Mouse (Mus musculus) stomach, embryonic 14.5 days (tissue): ENCODE results near the gene Iqcf5. TPM values are rescaled to one million over a fixed set of nuclear protein-coding genes. Genes with fewer than 3 reads are reported as not detected.
"Not testable (repeated sequence)": the region's sequence is repeated elsewhere in the genome, so short reads cannot be mapped to it uniquely, and the experiment has no call there.

ENCODE experiments used
- ATAC-seq: fragments of 200-750 bp; cut with Nextera tagmentation; 2 replicates; pipeline ENCODE4 v1.8.0; 2017; ENCODE audit warnings: low read depth, moderate TSS enrichment; ENCODE audit not compliant: insufficient number of reproducible peaks, insufficient read depth, low FRiP score
- H3K27ac ChIP-seq: fragments of 300-500 bp; sonication (generic); 2 replicates; pipeline ENCODE4 v1.5.1; 2014; ENCODE audit warnings: mild to moderate bottlenecking, low read length, moderate library complexity, mixed read lengths
- H3K27me3 ChIP-seq: fragments of 300-500 bp; sonication (generic); 2 replicates; pipeline ENCODE4 v1.6.1; 2014; ENCODE audit warnings: low read length, control low read depth, mixed read lengths; ENCODE audit not compliant: control insufficient read depth, insufficient read depth
- H3K36me3 ChIP-seq: fragments of 300-500 bp; sonication (generic); 2 replicates; pipeline ENCODE4 v1.6.1; 2014; ENCODE audit warnings: mild to moderate bottlenecking, control low read depth, low read length, moderate library complexity, mixed read lengths; ENCODE audit not compliant: control insufficient read depth, insufficient read depth
- H3K4me1 ChIP-seq: fragments of 300-500 bp; sonication (generic); 2 replicates; pipeline ENCODE4 v1.6.1; 2014; ENCODE audit warnings: low read length, control low read depth, mixed read lengths; ENCODE audit not compliant: control insufficient read depth, insufficient read depth
- H3K4me2 ChIP-seq: fragments of 300-500 bp; sonication (generic); replicated peaks from 2 replicates; pipeline ENCODE4 v1.6.1; 2014; ENCODE audit warnings: low read depth, low read length, control low read depth
- H3K4me3 ChIP-seq: fragments of 300-500 bp; sonication (generic); 2 replicates; pipeline ENCODE4 v1.5.1; 2014; ENCODE audit warnings: low read depth, low read length, control low read depth
- H3K9ac ChIP-seq: fragments of 300-500 bp; sonication (generic); replicated peaks from 2 replicates; pipeline ENCODE4 v1.6.1; 2014; ENCODE audit warnings: low read depth, mild to moderate bottlenecking, control low read depth, low read length, moderate library complexity, mixed read lengths
- H3K9me3 ChIP-seq: fragments of 300-500 bp; sonication (generic); 2 replicates; pipeline ENCODE4 v1.6.1; 2016; ENCODE audit warnings: low read depth, low read length, control low read depth; ENCODE audit not compliant: control insufficient read depth
- WGBS: fragments of 180-500 bp; shearing (Covaris S2); extraction: QIAGEN DNeasy Blood & Tissue Kit; methylation state at CpG from one replicate; pipeline ENCODE4 v1.1.7; 2014; 5-methylcytosine and 5-hydroxymethylcytosine counted together
- polyA plus RNA-seq: library from polyadenylated mRNA; unstranded; fragments of >200 nt; fragmentation: Nextera tagmentation; extraction: Ambion mirVana; gene quantifications from 2 replicates; pipeline ENCODE4 v1.2.1, GENCODE M21; 2014

Iqcf5 gene
- polyA plus RNA-seq, 1 experiment from 2014 or later = not detected

DNA sequence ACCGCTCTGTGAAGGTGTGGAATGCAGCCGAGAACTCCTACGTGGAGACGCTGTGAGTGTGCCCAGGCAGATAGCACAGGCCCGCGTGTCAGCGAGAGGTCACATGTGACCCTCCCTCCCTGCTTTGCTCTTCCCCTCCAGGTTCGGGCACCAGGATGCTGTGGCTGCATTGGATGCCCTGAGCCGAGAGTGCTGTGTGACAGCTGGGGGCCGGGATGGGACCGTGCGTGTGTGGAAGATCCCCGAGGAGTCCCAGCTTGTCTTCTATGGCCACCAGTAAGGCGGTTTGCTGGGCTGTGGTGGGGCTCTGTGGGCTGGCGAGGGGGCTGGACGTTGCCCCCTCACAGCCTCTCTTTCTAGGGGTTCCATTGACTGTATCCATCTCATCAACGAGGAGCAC is 30.8 kb upstream of the Iqcf5 start:
- Histone ChIP-seq H3K4me3 (no peak overlapping the region), H3K36me3 (peaks cover 30% of the 10 kb centered on the region)
- WGBS = 91% methylated on average over 17 of the region's 17 CpGs

DNA sequence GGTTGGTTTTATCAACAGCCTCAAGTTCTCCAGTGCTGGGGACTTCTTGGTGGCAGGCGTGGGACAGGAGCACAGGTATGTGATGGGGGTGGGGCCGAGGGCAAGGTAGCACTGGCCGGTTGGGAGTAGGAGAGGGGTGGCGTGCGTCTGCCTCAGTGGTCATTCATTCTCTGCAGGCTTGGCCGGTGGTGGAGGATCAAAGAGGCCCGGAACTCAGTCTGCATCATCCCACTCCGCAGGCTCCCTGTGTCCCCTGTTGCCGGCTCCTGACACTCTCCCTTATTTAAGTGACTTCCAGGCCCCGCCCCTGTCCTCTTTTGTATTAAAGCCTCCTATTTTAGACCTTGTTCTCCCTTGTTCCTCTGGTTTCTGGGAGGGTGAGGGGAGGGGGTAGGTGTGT is 29.3 kb upstream of the Iqcf5 start:
- Histone ChIP-seq H3K9ac (no peak overlapping the region), H3K4me1 (no peaks in the 10 kb centered on the region), H3K4me2 (no peak overlapping the region), H3K9me3 (no peaks in the 10 kb centered on the region), H3K4me3 (no peak overlapping the region), H3K36me3 (peaks cover 29% of the 10 kb centered on the region), H3K27ac (no peak overlapping the region), H3K27me3 (no peaks in the 10 kb centered on the region)
- 81% methylated on average over 10 of the region's 10 CpGs for WGBS
- ATAC-seq = no peak; the same call in 1 of the 2 replicates

More for the DNA sequence above, 30.8 kb upstream of the Iqcf5 start:
- no peak overlapping the region for H3K9ac ChIP-seq
- H3K4me1 ChIP-seq = no peaks in the 10 kb centered on the region
- no peak for ATAC-seq
- H3K9me3 ChIP-seq = no peaks in the 10 kb centered on the region
- H3K4me2 ChIP-seq = no peak overlapping the region
- H3K27ac ChIP-seq = no peak overlapping the region
- no peaks in the 10 kb centered on the region for H3K27me3 ChIP-seq

DNA sequence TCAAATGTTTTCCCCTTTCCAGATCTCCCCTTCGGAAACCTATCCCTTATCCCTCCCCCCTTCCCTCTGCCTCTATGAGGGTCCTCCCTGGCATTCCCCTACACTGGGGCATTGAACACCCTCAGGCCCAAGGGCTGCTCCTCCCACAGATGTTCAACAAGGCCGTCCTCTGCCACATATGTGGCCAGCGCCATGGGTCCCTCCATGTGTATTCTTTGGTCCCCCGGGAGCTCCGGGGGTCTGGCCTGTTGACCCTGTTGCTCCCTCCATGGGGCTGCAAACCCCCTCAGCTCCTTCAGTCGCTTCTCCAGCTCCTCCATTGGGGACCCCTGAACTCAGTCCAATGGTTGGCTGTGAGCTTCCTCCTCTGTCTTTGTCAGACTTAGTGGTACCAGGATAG is 26.8 kb upstream of the Iqcf5 start:
- not testable (repeated sequence) for H3K9me3 ChIP-seq, H3K4me3 ChIP-seq, H3K27ac ChIP-seq, H3K4me1 ChIP-seq, H3K9ac ChIP-seq, H3K27me3 ChIP-seq, H3K4me2 ChIP-seq, ATAC-seq
- peaks cover 18% of the 10 kb centered on the region for H3K36me3 ChIP-seq
- WGBS = 88% methylated on average over 6 of the region's 6 CpGs

DNA sequence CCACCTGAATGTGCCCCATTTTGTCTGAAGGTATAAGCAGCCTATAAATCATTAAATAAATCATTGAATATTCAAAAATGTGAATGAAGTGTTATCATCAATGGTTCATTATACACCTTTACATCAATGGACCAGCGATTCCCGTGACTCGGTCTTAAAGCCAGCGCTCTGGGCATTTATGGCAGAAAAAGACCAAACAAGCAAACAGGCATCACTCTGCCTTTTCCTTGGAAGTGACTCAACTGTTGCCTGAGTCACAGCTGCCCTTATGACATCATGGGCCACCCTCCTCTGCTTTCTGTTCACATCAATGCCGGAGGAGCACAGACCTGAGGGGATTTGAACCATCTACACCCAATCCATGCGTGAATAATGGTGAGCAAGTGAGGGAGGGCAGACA is 14.7 kb upstream of the Iqcf5 start, which contains the start of gene Iqcf1:
TSS of gene Iqcf1 (plus strand) at position 301 of the 400 bp plus-strand sequence.
- H3K4me2 ChIP-seq = no peak within 1 kb of the TSS
- 89% methylated on average over 6 of the region's 6 CpGs for WGBS
- H3K27ac ChIP-seq = no peak within 1 kb of the TSS
- no peaks in the 10 kb centered on the region for H3K4me1 ChIP-seq
- H3K27me3 ChIP-seq = no peaks in the 10 kb centered on the region
- no peaks in the 10 kb centered on the region for H3K9me3 ChIP-seq
- H3K9ac ChIP-seq = no peak within 1 kb of the TSS
- ATAC-seq = no peak
- H3K4me3 ChIP-seq = no peak within 1 kb of the TSS
- no peaks in the 10 kb centered on the region for H3K36me3 ChIP-seq

DNA sequence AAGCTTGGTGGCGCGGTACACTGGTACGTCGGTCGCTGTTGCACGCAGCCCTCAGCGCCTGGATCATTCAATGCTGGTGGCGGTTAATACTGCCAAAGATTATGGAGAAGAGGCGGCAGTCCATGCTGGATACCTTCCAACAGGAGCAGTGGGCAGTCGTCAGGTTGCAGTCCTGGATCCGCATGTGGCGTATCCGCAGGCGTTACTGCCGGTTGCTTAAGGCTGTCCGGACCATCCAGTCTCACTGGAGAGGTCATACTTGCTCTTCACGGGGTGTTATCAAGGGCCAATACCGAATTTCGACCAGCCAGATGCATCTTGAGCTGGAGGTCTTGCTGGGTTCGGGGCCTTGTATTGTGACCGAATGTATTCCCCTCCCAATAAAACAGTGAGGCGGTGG is 12.5 kb upstream of the Iqcf5 start:
- Histone ChIP-seq H3K4me3 (no peak overlapping the region), H3K9ac (no peak overlapping the region), H3K27ac (no peak overlapping the region), H3K36me3 (no peaks in the 10 kb centered on the region), H3K27me3 (no peaks in the 10 kb centered on the region), H3K9me3 (no peaks in the 10 kb centered on the region), H3K4me2 (no peak overlapping the region), H3K4me1 (no peaks in the 10 kb centered on the region)
- 86% methylated on average over 22 of the region's 22 CpGs for WGBS
- ATAC-seq = no peak

DNA sequence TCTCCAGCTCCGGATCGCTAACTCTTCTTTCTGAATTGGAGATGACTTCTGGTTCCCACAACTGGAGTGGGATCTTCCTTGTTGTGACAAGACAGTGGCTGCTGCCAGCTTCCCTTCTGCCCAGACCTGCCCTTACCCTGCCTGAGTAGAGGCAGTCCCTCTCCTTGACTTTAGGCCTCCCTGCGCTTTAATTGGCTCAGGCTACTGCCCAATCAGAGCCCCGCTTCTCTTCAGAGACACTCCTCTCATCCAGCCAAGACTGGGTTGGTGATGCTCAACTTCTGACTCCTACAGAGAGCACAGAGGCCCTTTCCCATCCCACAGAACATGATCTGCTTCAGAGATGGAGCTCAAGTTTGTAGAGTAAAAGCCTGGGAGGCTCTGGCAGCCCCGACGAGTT is 10.1 kb upstream of the Iqcf5 start:
- 82% methylated on average over 6 of the region's 6 CpGs for WGBS
- ATAC-seq = no peak
- no peak overlapping the region for H3K4me2 ChIP-seq
- no peak overlapping the region for H3K9ac ChIP-seq
- no peaks in the 10 kb centered on the region for H3K27me3 ChIP-seq
- H3K36me3 ChIP-seq = no peaks in the 10 kb centered on the region
- no peak overlapping the region for H3K4me3 ChIP-seq
- no peaks in the 10 kb centered on the region for H3K4me1 ChIP-seq
- H3K27ac ChIP-seq = no peak overlapping the region
- no peaks in the 10 kb centered on the region for H3K9me3 ChIP-seq

DNA sequence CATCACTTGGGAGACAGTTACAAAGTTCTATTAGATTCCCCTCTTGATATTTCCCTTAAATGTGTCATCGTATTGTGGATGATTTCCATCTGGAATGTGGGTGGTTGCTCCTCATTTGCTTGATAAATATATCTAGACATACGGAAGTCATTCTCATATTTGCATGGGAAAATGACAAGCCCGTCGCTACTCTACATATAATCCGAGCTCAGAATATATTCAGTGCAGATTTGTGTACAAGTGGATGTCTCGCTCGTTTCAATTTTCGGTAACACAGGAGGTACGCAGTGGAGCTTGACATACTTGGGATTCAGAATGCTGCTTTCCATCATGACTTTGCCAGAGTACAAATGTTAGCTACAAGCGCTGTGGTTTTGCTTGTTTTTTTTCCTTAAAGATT is 5.0 kb upstream of the Iqcf5 start:
- Histone ChIP-seq H3K36me3 (no peaks in the 10 kb centered on the region), H3K27me3 (no peaks in the 10 kb centered on the region), H3K4me2 (no peak overlapping the region), H3K9ac (no peak overlapping the region), H3K4me3 (no peak overlapping the region), H3K4me1 (no peaks in the 10 kb centered on the region), H3K9me3 (no peaks in the 10 kb centered on the region), H3K27ac (no peak overlapping the region)
- no peak for ATAC-seq
- 84% methylated on average over 10 of the region's 10 CpGs for WGBS

DNA sequence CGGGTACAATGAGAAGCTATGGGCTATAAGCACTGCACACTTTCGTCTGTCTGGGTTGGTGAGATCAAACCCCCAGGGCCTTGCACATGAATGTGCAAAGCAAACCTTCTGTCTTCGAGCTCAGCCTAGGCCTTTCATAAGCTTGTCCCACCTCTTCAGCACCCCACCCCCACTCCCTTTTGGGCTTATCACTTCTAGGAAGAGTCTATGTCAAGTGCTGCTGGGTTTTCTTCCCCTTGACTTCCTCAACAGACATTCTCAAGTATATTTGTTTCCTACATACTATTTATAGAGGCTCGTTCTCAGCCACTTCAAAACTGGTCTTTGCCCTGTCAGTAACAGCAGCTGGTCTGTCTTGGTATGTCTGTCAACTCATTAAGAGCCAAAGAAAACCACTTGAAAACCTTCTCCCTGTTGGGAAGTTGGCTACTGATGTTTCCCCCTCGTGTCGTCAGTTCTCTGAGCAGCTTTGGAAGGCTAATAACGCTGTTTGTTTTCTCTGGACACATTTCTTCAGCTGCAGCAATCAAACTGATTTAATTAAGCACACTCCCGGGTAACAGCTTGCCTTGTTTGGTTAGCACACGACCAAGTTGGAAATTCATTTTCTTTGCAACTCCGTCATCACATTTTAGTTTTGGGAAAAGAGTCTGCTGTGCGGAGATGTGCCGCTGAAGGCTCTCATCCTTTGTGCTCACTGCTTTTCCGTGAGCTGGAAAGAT is 1.5 kb upstream of the Iqcf5 start:
- no peaks in the 10 kb centered on the region for H3K4me1 ChIP-seq

DNA sequence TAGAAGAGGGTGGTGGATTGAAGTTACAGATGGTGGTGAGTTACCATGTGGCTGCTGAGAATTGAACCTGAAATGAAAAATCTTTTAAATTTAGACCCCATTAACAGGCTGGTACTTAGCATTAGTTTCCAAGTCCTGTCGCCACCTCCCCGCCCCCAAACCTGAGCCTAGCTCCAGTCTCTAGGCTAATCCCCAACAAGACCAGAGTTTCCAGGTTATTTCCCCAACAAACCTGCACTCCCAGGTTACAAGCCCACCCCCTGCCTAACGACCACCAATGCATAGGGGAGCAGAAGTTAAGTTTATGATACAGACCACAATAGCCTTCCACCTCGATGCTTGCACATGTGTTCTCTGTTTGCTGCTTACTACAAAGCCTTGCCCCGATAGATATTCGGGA is 807 bp upstream of the Iqcf5 start:
- no peak overlapping the region for H3K27ac ChIP-seq
- no peak overlapping the region for H3K9ac ChIP-seq
- H3K4me3 ChIP-seq = no peak overlapping the region
- no peaks in the 10 kb centered on the region for H3K9me3 ChIP-seq
- no peaks in the 10 kb centered on the region for H3K36me3 ChIP-seq
- no peaks in the 10 kb centered on the region for H3K4me1 ChIP-seq
- no peaks in the 10 kb centered on the region for H3K27me3 ChIP-seq
- WGBS = 76% methylated on average over 6 of the region's 6 CpGs
- no peak for ATAC-seq
- no peak overlapping the region for H3K4me2 ChIP-seq

More for the DNA sequence above, 1.5 kb upstream of the Iqcf5 start:
- 64% methylated on average over 13 of the region's 13 CpGs for WGBS
- Histone ChIP-seq H3K4me3 (no peak overlapping the region), H3K9me3 (no peaks in the 10 kb centered on the region), H3K4me2 (no peak overlapping the region), H3K9ac (no peak overlapping the region), H3K27me3 (no peaks in the 10 kb centered on the region), H3K36me3 (no peaks in the 10 kb centered on the region), H3K27ac (no peak overlapping the region)
- ATAC-seq = no peak
